Mouse (Mus musculus) ES-E14 (cell line): ENCODE data around the gene Gpr137c. TPM values are rescaled to one million over a fixed set of nuclear protein-coding genes. Genes with fewer than 3 reads are reported as not detected.

Source experiments
- DNase-seq: peaks from one replicate; pipeline ENCODE4 v3.0.0-alpha.2; 2013; ENCODE audit warnings: low read depth, low spot score
- H3K27ac ChIP-seq: 2 replicates; pipeline ENCODE4 v1.5.1; 2012; ENCODE audit warnings: low read depth, mild to moderate bottlenecking, low read length, moderate library complexity, mixed read lengths; ENCODE audit not compliant: poor library complexity, insufficient read depth, severe bottlenecking
- H3K36me3 ChIP-seq: 2 replicates; pipeline ENCODE4 v1.6.1; 2012; ENCODE audit warnings: mild to moderate bottlenecking, low read length, moderate library complexity, mixed read lengths; ENCODE audit not compliant: control insufficient read depth, poor library complexity, insufficient read depth, severe bottlenecking
- H3K4me1 ChIP-seq, 2 experiments: fragments of 150-350 bp in 1 of 2; sonication (generic) in 1 of 2; 2 replicates each; pipeline ENCODE4 v1.6.1; 2012; ENCODE audit warnings: low read length in 2 of 2, mild to moderate bottlenecking in 1 of 2, mixed read lengths in 1 of 2; ENCODE audit not compliant: control insufficient read depth in 2 of 2, insufficient read depth in 2 of 2, poor library complexity in 1 of 2
- H3K4me3 ChIP-seq, 2 experiments: fragments of 150-350 bp in 1 of 2; sonication (generic) in 1 of 2; 2 replicates each; pipeline ENCODE4 v1.5.1; 2012; ENCODE audit warnings: low read length in 2 of 2, low read depth in 1 of 2, mild to moderate bottlenecking in 1 of 2, mixed read lengths in 1 of 2; ENCODE audit not compliant: insufficient read depth in 1 of 2, poor library complexity in 1 of 2, severe bottlenecking in 1 of 2
- H3K9ac ChIP-seq: 2 replicates; pipeline ENCODE4 v1.6.1; 2012; ENCODE audit warnings: low read depth, mild to moderate bottlenecking, low read length, mixed read lengths; ENCODE audit not compliant: poor library complexity, insufficient read depth, severe bottlenecking
- H3K9me3 ChIP-seq: fragments of 150-350 bp; sonication (generic); 2 replicates; pipeline ENCODE4 v1.6.1; 2012; ENCODE audit warnings: low read depth, mild to moderate bottlenecking, low read length; ENCODE audit not compliant: control insufficient read depth, insufficient read depth
- CHD2 ChIP-seq: IDR thresholded peaks from 2 replicates; pipeline ENCODE4 v1.6.1; 2014; ENCODE audit warnings: mild to moderate bottlenecking, low read depth, low read length, inconsistent platforms
- HCFC1 ChIP-seq: IDR thresholded peaks from 2 replicates; pipeline ENCODE4 v1.6.1; 2012; ENCODE audit warnings: low read length, inconsistent platforms, borderline replicate concordance; ENCODE audit not compliant: insufficient read depth
- MAFK ChIP-seq: IDR thresholded peaks from 2 replicates; pipeline ENCODE4 v1.6.1; 2014; ENCODE audit warnings: mild to moderate bottlenecking, low read depth, low read length, inconsistent platforms; ENCODE audit not compliant: insufficient read depth
- ZC3H11A ChIP-seq: IDR thresholded peaks from 2 replicates; pipeline ENCODE4 v1.6.1; 2012; ENCODE audit warnings: low read depth, mild to moderate bottlenecking, inconsistent platforms, low read length, borderline replicate concordance
- ZNF384 ChIP-seq: IDR thresholded peaks from 2 replicates; pipeline ENCODE4 v1.6.1; 2012; ENCODE audit warnings: low read depth, low read length, inconsistent platforms
- in situ Hi-C, 2 experiments: fragments of 600-800 bp; cut with MboI; formaldehyde crosslinking; loops; one replicate each; pipeline ENCODE4 v1.15.1; 2025; ENCODE audit warnings: low sequenced_read_pairs in 2 of 2, inconsistent platforms in 1 of 2; ENCODE audit not compliant: unreplicated experiment in 2 of 2
- total RNA-seq: library from RNA; depleted of rRNA; stranded (reverse); fragments of 300-350 nt; gene quantifications from 2 replicates; pipeline ENCODE4 v1.2.3, GENCODE M21; 2012

The Gpr137c gene
- total RNA-seq, 1 experiment: 0.31 TPM

- no peak for TF ChIP-seq ZNF384
- TF ChIP-seq HCFC1: no peak
- no peak for TF ChIP-seq ZC3H11A
- no peak for TF ChIP-seq MAFK
- no peak for TF ChIP-seq CHD2
- in situ Hi-C loops: no loop called here
- no peak overlapping the region for H3K9ac ChIP-seq
- DNase-seq: no peak
- H3K27ac ChIP-seq: no peak overlapping the region
- H3K4me3 ChIP-seq: peak overlapping the region in 1 of 2 experiments; percentile 73; a peak in 1 of 4 replicates
- H3K36me3 ChIP-seq: no peaks in the 10 kb centered on the region
- peaks cover 2 to 7% of the 10 kb centered on the region in 2 experiments; a peak in 2 of 4 replicates for H3K4me1 ChIP-seq
- H3K9me3 ChIP-seq: no peaks in the 10 kb centered on the region
Measured at GRCm38 (mm10) chr14:45319237-45319610, 99.7 kb downstream of the Gpr137c start.

GRCm38 (mm10) chr14:45320111-45320510 lies 100.6 kb downstream of the Gpr137c start:
- Histone ChIP-seq H3K9ac (no peak overlapping the region), H3K36me3 (no peaks in the 10 kb centered on the region), H3K27ac (no peak overlapping the region), H3K4me1 (peaks cover 2 to 7% of the 10 kb centered on the region in 2 experiments; a peak in 2 of 4 replicates), H3K9me3 (no peaks in the 10 kb centered on the region), H3K4me3 (no peak overlapping the region)
- DNase-seq: no peak
- in situ Hi-C loops: no loop called here
- TF ChIP-seq MAFK: no peak

GRCm38 (mm10) chr14:45321067-45321466 lies 101.5 kb downstream of the Gpr137c start:
- Histone ChIP-seq H3K9ac (no peak overlapping the region), H3K36me3 (no peaks in the 10 kb centered on the region), H3K4me3 (no peak overlapping the region), H3K27ac (no peak overlapping the region), H3K4me1 (peaks cover 3 to 5% of the 10 kb centered on the region in 2 experiments; a peak in 2 of 4 replicates), H3K9me3 (no peaks in the 10 kb centered on the region)
- no peak for DNase-seq
- in situ Hi-C loops: no loop called here
- TF ChIP-seq ZNF384: no peak
- TF ChIP-seq HCFC1: no peak
- TF ChIP-seq CHD2: no peak
- no peak for TF ChIP-seq MAFK
- no peak for TF ChIP-seq ZC3H11A

GRCm38 (mm10) chr14:45321622-45322021 lies 102.1 kb downstream of the Gpr137c start:
- no peak overlapping the region for H3K27ac ChIP-seq
- no peak for DNase-seq

GRCm38 (mm10) chr14:45322450-45322849 lies 102.9 kb downstream of the Gpr137c start:
- DNase-seq: no peak
- no peaks in the 10 kb centered on the region for H3K9me3 ChIP-seq
- no peak overlapping the region for H3K4me3 ChIP-seq
- no peak overlapping the region for H3K9ac ChIP-seq
- TF ChIP-seq HCFC1: no peak
- no peak for TF ChIP-seq ZC3H11A
- no peak for TF ChIP-seq ZNF384
- TF ChIP-seq CHD2: no peak
- TF ChIP-seq MAFK: no peak
- H3K27ac ChIP-seq: no peak overlapping the region
- H3K36me3 ChIP-seq: no peaks in the 10 kb centered on the region
- peaks cover 2 to 3% of the 10 kb centered on the region in 2 experiments; a peak in 1 of 4 replicates for H3K4me1 ChIP-seq
- in situ Hi-C loops: no loop called here

More at GRCm38 (mm10) chr14:45321622-45322021, 102.1 kb downstream of the Gpr137c start:
- peaks cover 2 to 5% of the 10 kb centered on the region in 2 experiments; a peak in 2 of 4 replicates for H3K4me1 ChIP-seq
- in situ Hi-C loops: no loop called here
- H3K36me3 ChIP-seq: no peaks in the 10 kb centered on the region
- H3K4me3 ChIP-seq: no peak overlapping the region
- H3K9me3 ChIP-seq: no peaks in the 10 kb centered on the region
- no peak for TF ChIP-seq CHD2
- no peak for TF ChIP-seq ZNF384
- TF ChIP-seq MAFK: no peak
- TF ChIP-seq HCFC1: no peak
- no peak for TF ChIP-seq ZC3H11A
- no peak overlapping the region for H3K9ac ChIP-seq
